Mouse (Mus musculus) liver, adult 2 months (tissue): ENCODE measurements at regions not wholly inside any gene's neighbourhood (a gene's known extent, or its start where the extent isn't known, plus 50 kb on each side); places are given as distances from the start of the nearest gene placed in this dataset.

ENCODE experiments used
- DNase-seq: peaks from one replicate; pipeline ENCODE4 v3.0.0-alpha.2; 2011; ENCODE audit warnings: low read depth, low spot score; ENCODE audit errors: extremely low read depth
- H3K27ac ChIP-seq: fragments of 200-500 bp; replicated peaks from 2 replicates; pipeline ENCODE4 v1.5.1; 2012; ENCODE audit warnings: low read depth, mild to moderate bottlenecking, control low read depth, inconsistent platforms, low read length; ENCODE audit not compliant: insufficient read depth
- H3K27me3 ChIP-seq: fragments of 200-500 bp; 2 replicates; pipeline ENCODE4 v1.6.1; 2012; ENCODE audit warnings: mild to moderate bottlenecking, moderate library complexity, low read length, inconsistent platforms; ENCODE audit not compliant: control insufficient read depth, insufficient read depth
- H3K36me3 ChIP-seq: fragments of 200-500 bp; 2 replicates; pipeline ENCODE4 v1.6.1; 2012; ENCODE audit warnings: low read length, inconsistent platforms; ENCODE audit not compliant: control insufficient read depth, insufficient read depth
- H3K4me1 ChIP-seq: fragments of 200-500 bp; 2 replicates; pipeline ENCODE4 v1.6.1; 2011; ENCODE audit warnings: low read length; ENCODE audit not compliant: control insufficient read depth, insufficient read depth
- H3K4me3 ChIP-seq: fragments of 200-500 bp; 2 replicates; pipeline ENCODE4 v1.5.1; 2011; ENCODE audit warnings: low read depth, mild to moderate bottlenecking, control low read depth, low read length, moderate library complexity; ENCODE audit not compliant: insufficient read depth
- H3K79me2 ChIP-seq: fragments of 200-500 bp; 2 replicates; pipeline ENCODE4 v1.6.1; 2012; ENCODE audit warnings: inconsistent platforms, mild to moderate bottlenecking, low read length, moderate library complexity; ENCODE audit not compliant: control insufficient read depth, insufficient read depth
- H3K9ac ChIP-seq: fragments of 200-500 bp; 2 replicates; pipeline ENCODE4 v1.6.1; 2012; ENCODE audit warnings: low read depth, mild to moderate bottlenecking, control low read depth, inconsistent platforms, low read length
- CTCF ChIP-seq: fragments of 200-500 bp; IDR thresholded peaks from 2 replicates; pipeline ENCODE4 v1.5.1; 2011; ENCODE audit warnings: low read depth, low read length, control low read depth
- POLR2A ChIP-seq: fragments of 200-500 bp; IDR thresholded peaks from 2 replicates; pipeline ENCODE4 v1.6.1; 2011; ENCODE audit warnings: low read length, control low read depth; ENCODE audit not compliant: insufficient read depth; ENCODE audit errors: extremely low read depth
- whole genome bisulfite sequencing: fragments of 180-500 bp; shearing (Covaris S2); methylation state at CpG from one replicate; pipeline ENCODE4 v1.1.7; 2018; 5-methylcytosine and 5-hydroxymethylcytosine counted together

DNA sequence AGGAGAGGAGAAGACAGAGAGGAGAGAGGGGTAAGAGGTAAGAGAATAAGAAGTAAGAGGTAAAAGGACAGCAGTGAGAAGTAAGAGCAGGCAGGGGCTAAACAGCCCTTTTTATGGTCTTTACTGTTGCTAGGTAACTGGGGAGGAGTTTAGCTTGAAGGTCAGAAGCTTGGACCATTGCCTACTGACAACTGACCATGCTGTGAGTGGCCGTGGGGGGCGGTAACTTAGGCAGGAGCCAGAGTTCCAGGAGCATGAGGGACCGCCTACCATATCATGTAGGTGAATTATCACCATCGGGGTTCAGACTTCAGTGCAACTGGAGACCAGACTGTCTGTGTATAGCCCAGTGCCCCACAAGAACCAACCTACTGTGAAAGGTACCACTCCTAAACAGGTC is 78.3 kb upstream of the 2610001J05Rik start:
- H3K4me3 ChIP-seq = no peak overlapping the region

GRCm38 (mm10) chr6:13920809-13921760 is 49.8 kb upstream of the 2610001J05Rik start:
- TF ChIP-seq POLR2A = no peak
- no peak for TF ChIP-seq CTCF
- Histone ChIP-seq H3K9ac (no peak overlapping the region), H3K27ac (no peak overlapping the region), H3K79me2 (no peaks in the 10 kb centered on the region), H3K4me3 (no peak overlapping the region), H3K4me1 (no peaks in the 10 kb centered on the region), H3K27me3 (no peaks in the 10 kb centered on the region), H3K36me3 (no peaks in the 10 kb centered on the region)
- no peak for DNase-seq
- WGBS = 82% methylated on average over 9 of the region's 9 CpGs

More for the DNA sequence above, 78.3 kb upstream of the 2610001J05Rik start:
- TF ChIP-seq POLR2A = no peak
- no peak for TF ChIP-seq CTCF
- WGBS = 87% methylated on average over 4 of the region's 4 CpGs
- no peaks in the 10 kb centered on the region for H3K27me3 ChIP-seq
- no peaks in the 10 kb centered on the region for H3K79me2 ChIP-seq
- H3K4me1 ChIP-seq = no peaks in the 10 kb centered on the region
- H3K9ac ChIP-seq = no peak overlapping the region
- no peaks in the 10 kb centered on the region for H3K36me3 ChIP-seq
- no peak for DNase-seq
- no peak overlapping the region for H3K27ac ChIP-seq
